Mouse (Mus musculus) erythroid progenitor cell, adult 5-6 weeks (primary cell): ENCODE measurements at regions not wholly inside any gene's neighbourhood (a gene's known extent, or its start where the extent isn't known, plus 50 kb on each side); places are given as distances from the start of the nearest gene placed in this dataset.

Source experiments
- ATAC-seq: replicated peaks from 2 replicates; pipeline ENCODE4 v1.8.0; 2016; ENCODE audit warnings: moderate number of reproducible peaks, mild to moderate bottlenecking, moderate TSS enrichment, inconsistent platforms; ENCODE audit not compliant: poor library complexity, low FRiP score, severe bottlenecking

- ATAC-seq: no peak
Measured at GRCm38 (mm10) chr13:44061286-44061685, 276.7 kb downstream of the Cd83 start.

GRCm38 (mm10) chr13:44061721-44062300 lies 277.2 kb downstream of the Cd83 start:
- no peak for ATAC-seq

GRCm38 (mm10) chr13:44063317-44063716 lies 278.7 kb downstream of the Cd83 start:
- ATAC-seq: no peak

GRCm38 (mm10) chr13:44064026-44064425 lies 279.5 kb downstream of the Cd83 start:
- no peak for ATAC-seq

GRCm38 (mm10) chr13:44065741-44066185 lies 281.2 kb downstream of the Cd83 start:
- ATAC-seq: no peak

GRCm38 (mm10) chr13:44067244-44067643 lies 282.7 kb downstream of the Cd83 start:
- no peak for ATAC-seq

- no peak for ATAC-seq
Measured at GRCm38 (mm10) chr13:44068951-44069350, 284.4 kb downstream of the Cd83 start.

- no peak for ATAC-seq
Measured at GRCm38 (mm10) chr13:44073122-44073521, 288.5 kb downstream of the Cd83 start.

GRCm38 (mm10) chr13:44074172-44074571 lies 289.6 kb downstream of the Cd83 start:
- no peak for ATAC-seq

GRCm38 (mm10) chr13:44077022-44077421 lies 292.4 kb downstream of the Cd83 start:
- ATAC-seq: no peak

- ATAC-seq: no peak
Measured at GRCm38 (mm10) chr13:44085621-44086510, 301.3 kb downstream of the Cd83 start.

GRCm38 (mm10) chr13:44086801-44087200 lies 302.2 kb downstream of the Cd83 start:
- ATAC-seq: no peak

- ATAC-seq: no peak
Measured at GRCm38 (mm10) chr13:44097141-44097540, 312.6 kb downstream of the Cd83 start.

- no peak for ATAC-seq
Measured at GRCm38 (mm10) chr13:44099511-44099910, 314.9 kb downstream of the Cd83 start.

GRCm38 (mm10) chr13:44100125-44101067 lies 315.8 kb downstream of the Cd83 start:
- no peak for ATAC-seq

- no peak for ATAC-seq
Measured at GRCm38 (mm10) chr13:44101161-44101560, 316.6 kb downstream of the Cd83 start.

GRCm38 (mm10) chr13:44101806-44102205 lies 317.2 kb downstream of the Cd83 start:
- no peak for ATAC-seq

GRCm38 (mm10) chr13:44102257-44102656 lies 317.7 kb downstream of the Cd83 start:
- ATAC-seq: no peak

GRCm38 (mm10) chr13:44103340-44103739 lies 318.8 kb downstream of the Cd83 start:
- no peak for ATAC-seq

- ATAC-seq: no peak
Measured at GRCm38 (mm10) chr13:44105161-44105560, 320.6 kb downstream of the Cd83 start.
